Mouse (Mus musculus) myocyte (in vitro differentiated cells): ENCODE measurements around the gene Tpra1. TPM values are rescaled to one million over a fixed set of nuclear protein-coding genes. Genes with fewer than 3 reads are reported as not detected.

Experiments
- H3K27me3 ChIP-seq: one replicate; pipeline ENCODE4 v1.6.1; 2011; ENCODE audit not compliant: control insufficient read depth, insufficient read depth, insufficient read length
- H3K36me3 ChIP-seq: one replicate; pipeline ENCODE4 v1.6.1; 2011; ENCODE audit not compliant: control insufficient read depth, insufficient read depth
- H3K4me2 ChIP-seq: one replicate; pipeline ENCODE4 v1.6.1; 2011; ENCODE audit warnings: low read depth, control low read depth
- H3K4me3 ChIP-seq: one replicate; pipeline ENCODE4 v1.5.1; 2011; ENCODE audit warnings: mild to moderate bottlenecking, control low read depth, moderate library complexity
- H3K79me2 ChIP-seq: one replicate; pipeline ENCODE4 v1.6.1; 2011; ENCODE audit not compliant: control insufficient read depth, insufficient read depth
- H3ac ChIP-seq: one replicate; pipeline ENCODE4 v1.6.1; 2011; ENCODE audit not compliant: control insufficient read depth, insufficient read length
- CEBPB ChIP-seq: IDR thresholded peaks from 2 replicates; pipeline ENCODE4 v1.6.1; 2011; ENCODE audit warnings: mild to moderate bottlenecking, moderate library complexity; ENCODE audit not compliant: poor library complexity, insufficient read depth, severe bottlenecking
- E2F4 ChIP-seq: IDR thresholded peaks from one replicate; pipeline ENCODE4 v1.6.1; 2011; ENCODE audit warnings: mild to moderate bottlenecking, control low read depth, moderate library complexity; ENCODE audit not compliant: insufficient read depth
- MAX ChIP-seq: IDR thresholded peaks from one replicate; pipeline ENCODE4 v1.6.1; 2011; ENCODE audit warnings: low read depth, mild to moderate bottlenecking, control low read depth
- MYOD1 ChIP-seq, 3 experiments: IDR thresholded peaks; one replicate each; pipeline ENCODE4 v1.6.1; 2011; ENCODE audit warnings: control low read depth in 2 of 3, low read depth in 2 of 3, mild to moderate bottlenecking in 2 of 3, moderate library complexity in 1 of 3; ENCODE audit not compliant: insufficient read length in 2 of 3, control insufficient read depth in 1 of 3
- MYOG ChIP-seq, 3 experiments: IDR thresholded peaks; one replicate each; pipeline ENCODE4 v1.6.1; 2011; ENCODE audit warnings: control low read depth in 2 of 3, low read depth in 2 of 3, mild to moderate bottlenecking in 2 of 3; ENCODE audit not compliant: insufficient read length in 2 of 3, control insufficient read depth in 1 of 3, insufficient read depth in 1 of 3
- POLR2A ChIP-seq: IDR thresholded peaks from one replicate; pipeline ENCODE4 v1.6.1; 2011; ENCODE audit warnings: low read depth, mild to moderate bottlenecking, control low read depth, moderate library complexity; ENCODE audit not compliant: insufficient read length
- POLR2AphosphoS2 ChIP-seq: IDR thresholded peaks from one replicate; pipeline ENCODE4 v1.6.1; 2011; ENCODE audit warnings: low read depth, control low read depth; ENCODE audit not compliant: insufficient read length
- REST ChIP-seq: IDR thresholded peaks from one replicate; pipeline ENCODE4 v1.6.1; 2011; ENCODE audit warnings: mild to moderate bottlenecking, control low read depth, moderate library complexity; ENCODE audit not compliant: insufficient read depth, insufficient read length
- SRF ChIP-seq: IDR thresholded peaks from one replicate; pipeline ENCODE4 v1.6.1; 2011; ENCODE audit warnings: low read depth; ENCODE audit not compliant: control insufficient read depth, insufficient read length
- TCF12 ChIP-seq: IDR thresholded peaks from one replicate; pipeline ENCODE4 v1.6.1; 2011; ENCODE audit warnings: mild to moderate bottlenecking, control low read depth; ENCODE audit not compliant: poor library complexity, insufficient read depth, severe bottlenecking
- TCF3 ChIP-seq: IDR thresholded peaks from one replicate; pipeline ENCODE4 v1.6.1; 2011; ENCODE audit warnings: low read depth, control low read depth; ENCODE audit not compliant: insufficient read length
- USF1 ChIP-seq: IDR thresholded peaks from one replicate; pipeline ENCODE4 v1.6.1; 2011; ENCODE audit warnings: low read depth, mild to moderate bottlenecking, control low read depth, moderate library complexity
- polyA plus RNA-seq: library from polyadenylated mRNA; unstranded; fragments of >200 nt; fragmentation: generic; extraction: Trizol; gene quantifications from one replicate; pipeline ENCODE4 v1.2.1, GENCODE M21; 2012; ENCODE audit warnings: missing spikeins

The Tpra1 gene
- polyA plus RNA-seq, 1 experiment = 27.3 TPM

DNA sequence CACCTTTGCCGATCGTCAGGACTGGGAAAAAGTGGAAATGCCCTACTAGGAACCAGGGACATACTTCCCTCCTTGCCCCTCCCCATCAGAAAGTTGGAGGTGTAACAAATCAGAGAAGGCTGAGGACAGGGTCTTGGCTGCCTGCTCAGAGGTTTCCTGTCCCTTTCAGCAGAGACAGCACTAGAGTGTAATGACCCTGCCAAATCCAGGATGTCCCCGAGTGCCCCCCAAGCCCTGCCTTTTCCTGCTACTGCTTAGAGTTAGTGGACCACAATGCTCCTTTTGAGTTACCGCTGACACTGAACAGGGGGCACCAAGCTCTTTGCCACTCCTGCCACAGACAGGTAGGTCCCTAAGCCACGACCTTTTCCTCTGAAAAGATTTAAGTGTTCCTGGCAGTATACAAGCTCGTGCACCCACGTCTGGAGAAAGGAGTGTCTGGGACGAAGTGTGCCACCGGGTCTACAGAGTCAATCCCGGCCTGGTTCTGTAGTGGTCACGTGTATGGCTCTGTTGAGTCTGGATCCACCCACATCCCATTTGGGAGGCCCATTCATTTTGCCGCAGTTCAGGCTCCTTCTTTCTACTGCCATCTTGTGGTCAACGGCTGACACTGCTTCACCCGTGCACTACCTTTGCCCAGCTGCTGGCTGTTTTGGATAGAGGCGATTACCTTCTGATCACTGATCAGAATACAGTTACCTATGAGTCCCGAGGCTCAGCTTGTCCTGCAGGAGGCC is 4.5 kb downstream of the Tpra1 start:
- Histone ChIP-seq H3K4me2 (peak overlapping the region; percentile 56), H3K4me3 (no peak overlapping the region), H3K27me3 (no peaks in the 10 kb centered on the region), H3K36me3 (no peaks in the 10 kb centered on the region), H3K79me2 (peaks cover 6% of the 10 kb centered on the region), H3ac (no peak overlapping the region)
- TF ChIP-seq MYOD1 (IDR thresholded peaks at IDR 0.05; ENCODE audit: control insufficient read depth in 1 of 3, insufficient read length in 2 of 3, low read depth in 2 of 3) (no peak), USF1 (peak; percentile 71)

DNA sequence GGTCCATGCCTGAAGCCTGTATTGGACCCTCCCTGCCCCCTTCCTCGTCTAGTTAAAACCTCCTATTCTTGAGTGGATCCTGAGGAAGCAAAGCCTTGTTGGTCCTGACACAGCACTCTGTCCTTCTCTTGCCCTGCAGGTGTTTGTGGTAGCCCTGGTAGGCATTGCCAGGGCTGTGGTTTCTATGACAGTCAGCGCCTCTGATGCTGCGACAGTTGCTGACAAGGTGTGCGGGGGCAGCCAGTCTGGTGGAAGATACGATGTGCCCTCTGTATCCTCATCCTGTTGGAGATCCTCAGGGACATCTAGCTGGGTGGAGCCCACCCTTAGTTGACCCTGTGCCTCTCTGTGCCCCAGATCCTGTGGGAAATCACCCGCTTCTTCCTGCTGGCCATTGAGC is 7.1 kb downstream of the Tpra1 start:
- no peak for TF ChIP-seq POLR2A
- TF ChIP-seq MYOG (IDR thresholded peaks at IDR 0.05; ENCODE audit: control insufficient read depth in 1 of 3, insufficient read depth in 1 of 3, insufficient read length in 2 of 3, low read depth in 2 of 3) = no peak
- TF ChIP-seq TCF3 = no peak
- no peak for TF ChIP-seq TCF12
- no peak for TF ChIP-seq USF1
- no peak for TF ChIP-seq SRF
- TF ChIP-seq MYOD1 (IDR thresholded peaks at IDR 0.05; ENCODE audit: control insufficient read depth in 1 of 3, insufficient read length in 2 of 3, low read depth in 2 of 3) = no peak
- no peak for TF ChIP-seq E2F4
- TF ChIP-seq REST = no peak
- TF ChIP-seq CEBPB = no peak
- TF ChIP-seq MAX = no peak
- no peak for TF ChIP-seq POLR2AphosphoS2
- H3K4me2 ChIP-seq = no peak overlapping the region
- H3ac ChIP-seq = no peak overlapping the region
- H3K27me3 ChIP-seq = no peaks in the 10 kb centered on the region
- H3K36me3 ChIP-seq = no peaks in the 10 kb centered on the region
- H3K4me3 ChIP-seq = no peak overlapping the region
- no peaks in the 10 kb centered on the region for H3K79me2 ChIP-seq

DNA sequence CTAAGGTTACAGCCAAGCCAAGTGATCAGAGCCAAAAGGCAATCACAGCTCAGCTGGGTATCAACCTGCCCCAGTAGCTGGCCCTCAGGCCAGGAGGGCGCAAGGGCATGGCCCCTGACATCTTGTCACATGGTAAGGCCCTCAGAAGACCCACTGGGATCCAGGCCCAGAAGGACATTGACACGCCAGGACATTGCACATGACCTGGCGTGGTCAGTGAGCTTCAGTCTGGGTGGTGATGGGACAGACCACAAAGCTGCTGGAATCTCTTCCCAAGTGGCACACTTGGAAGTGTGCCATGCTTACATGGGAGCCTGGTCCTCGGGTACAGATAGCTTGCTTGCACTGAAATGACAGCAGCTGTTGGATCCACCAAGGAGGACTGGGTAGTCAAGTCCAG is 11.0 kb downstream of the Tpra1 start:
- no peaks in the 10 kb centered on the region for H3K27me3 ChIP-seq
- no peak overlapping the region for H3K4me2 ChIP-seq
- H3K36me3 ChIP-seq = no peaks in the 10 kb centered on the region
- TF ChIP-seq SRF (no peak), REST (no peak), CEBPB (no peak), TCF3 (no peak), E2F4 (no peak), POLR2A (no peak), POLR2AphosphoS2 (no peak), MYOG (IDR thresholded peaks at IDR 0.05; ENCODE audit: control insufficient read depth in 1 of 3, insufficient read depth in 1 of 3, insufficient read length in 2 of 3, low read depth in 2 of 3) (peak in 1 of 3 experiments; percentile 69), TCF12 (peak; percentile 4), USF1 (no peak), MYOD1 (IDR thresholded peaks at IDR 0.05; ENCODE audit: control insufficient read depth in 1 of 3, insufficient read length in 2 of 3, low read depth in 2 of 3) (peak in 1 of 3 experiments; percentile 36), MAX (no peak)
- no peak overlapping the region for H3ac ChIP-seq
- no peaks in the 10 kb centered on the region for H3K79me2 ChIP-seq
- H3K4me3 ChIP-seq = no peak overlapping the region

DNA sequence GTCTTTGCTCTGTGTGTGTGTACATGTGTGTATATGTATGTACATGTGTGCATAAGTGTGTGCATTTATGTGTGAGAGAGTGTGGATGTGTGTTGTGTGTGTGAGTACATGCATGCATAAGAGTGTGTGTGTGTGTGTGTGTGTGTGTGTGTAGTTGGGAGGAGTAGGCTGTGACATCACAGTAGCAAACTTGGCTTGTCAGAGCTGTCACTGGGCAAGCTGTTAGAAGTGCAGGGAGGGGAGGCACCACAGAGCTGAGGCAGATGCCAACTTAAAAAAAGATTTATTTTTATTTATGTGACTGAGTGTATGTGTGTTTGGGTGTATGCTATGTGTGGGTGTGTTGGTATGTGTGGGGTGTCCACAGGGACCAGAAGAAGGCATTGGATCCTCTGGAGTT is 11.4 kb downstream of the Tpra1 start:
- Histone ChIP-seq H3K4me3 (no peak overlapping the region), H3K79me2 (no peaks in the 10 kb centered on the region), H3ac (no peak overlapping the region), H3K36me3 (no peaks in the 10 kb centered on the region), H3K4me2 (no peak overlapping the region), H3K27me3 (no peaks in the 10 kb centered on the region)
- TF ChIP-seq TCF12 = no peak
- no peak for TF ChIP-seq REST
- no peak for TF ChIP-seq MAX

DNA sequence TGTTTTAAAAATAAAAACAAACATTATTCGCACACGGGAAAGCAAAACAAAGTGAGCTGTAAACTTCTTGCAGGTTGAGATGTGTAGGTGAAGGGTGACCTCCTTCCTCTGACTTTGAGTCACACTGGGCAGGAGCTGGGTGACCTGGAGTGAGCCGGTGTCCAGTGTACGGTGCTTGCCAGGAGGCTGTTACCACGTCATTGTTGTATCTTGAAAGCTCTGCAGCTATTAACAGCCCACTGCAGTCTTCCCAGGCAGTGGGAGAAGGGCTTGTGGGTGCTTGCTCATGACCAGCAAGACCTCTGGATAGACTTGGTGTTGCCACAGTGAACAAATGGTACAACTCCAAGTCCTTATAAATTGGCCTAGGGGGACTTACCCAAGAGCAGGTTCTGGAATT is 12.7 kb downstream of the Tpra1 start:
- H3K4me2 ChIP-seq = no peak overlapping the region
- no peak overlapping the region for H3K4me3 ChIP-seq
- H3K27me3 ChIP-seq = no peaks in the 10 kb centered on the region
- H3ac ChIP-seq = no peak overlapping the region
- H3K36me3 ChIP-seq = no peaks in the 10 kb centered on the region
- TF ChIP-seq SRF (no peak), E2F4 (no peak), POLR2AphosphoS2 (no peak), TCF12 (no peak), MYOG (IDR thresholded peaks at IDR 0.05; ENCODE audit: control insufficient read depth in 1 of 3, insufficient read depth in 1 of 3, insufficient read length in 2 of 3, low read depth in 2 of 3) (no peak)
- no peaks in the 10 kb centered on the region for H3K79me2 ChIP-seq
